Comparison of ENCODE assay signal across 8 mouse cellular contexts in the genomic region with DNA sequence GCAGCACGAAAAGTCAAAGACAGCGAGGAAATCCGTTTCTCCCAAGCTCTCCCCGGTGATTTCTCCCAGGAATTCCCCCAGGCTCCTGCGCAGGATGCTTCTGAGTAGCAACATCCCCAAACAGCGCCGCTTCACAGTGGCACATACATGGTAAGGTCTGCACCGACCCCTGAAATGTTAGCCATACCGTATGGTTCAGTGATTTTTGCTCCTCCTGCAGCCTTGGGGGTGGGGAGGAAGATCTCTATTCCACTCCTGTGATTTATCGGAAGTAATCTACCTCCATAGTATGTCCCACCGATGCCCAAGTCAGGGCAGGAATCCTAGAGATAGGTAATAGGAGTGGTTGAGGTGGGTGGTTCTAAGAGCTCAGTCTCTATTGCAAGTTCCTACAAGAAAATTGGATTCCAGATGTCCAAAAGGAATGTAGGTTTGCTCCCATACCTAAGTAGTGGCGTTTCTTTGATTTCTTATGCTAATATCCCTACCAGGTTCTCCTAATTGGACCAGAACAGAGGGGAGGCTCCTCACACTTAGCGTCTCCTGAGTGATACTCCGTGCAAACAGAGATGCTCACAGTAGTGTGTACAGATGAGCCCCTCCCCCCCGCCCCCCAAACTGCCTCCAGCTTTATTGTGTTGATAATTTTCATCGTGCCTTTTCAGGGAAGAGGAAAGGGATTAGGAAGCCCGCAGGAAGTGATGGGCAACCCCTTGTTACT.
A peak's percentile ranks its signal among the peaks of the same experiment; 100 is the strongest.
DNase-seq lines count a peak whose midpoint lies in the region; ATAC-seq and TF ChIP-seq lines count a peak whose summit lies in the region.

No protein-coding gene starts in this region.

- H3K4me3 ChIP-seq in heart, embryonic 14.5 days (ENCODE audit: control insufficient read depth in 1 of 2, insufficient read depth in 1 of 2, low read depth in 1 of 2, low read length in 2 of 2) = peak overlapping the region; percentile 61 to 80
- H3K4me3 ChIP-seq in ES-E14 (ENCODE audit: insufficient read depth in 1 of 2, low read depth in 1 of 2, low read length in 2 of 2, poor library complexity in 1 of 2, severe bottlenecking in 1 of 2) = peak overlapping the region; percentile 67 to 75
- peak overlapping the region; percentile 47 for H3K4me3 ChIP-seq in forebrain, embryonic 15.5 days
- peak overlapping the region; percentile 62 for H3K4me3 ChIP-seq in liver, postnatal 0 days (ENCODE audit: low read depth, low read length)

- DNase-seq in heart, postnatal 25 days (ENCODE audit: low spot score) = no peak
- peak; percentile 24 for DNase-seq in ES-E14 (ENCODE audit: low read depth, low spot score)
- DNase-seq in liver, postnatal 0 days = no peak
- DNase-seq in adrenal gland, adult (ENCODE audit: inconsistent age in 2 of 2, low spot score in 1 of 2) = no peak
- DNase-seq in layer of hippocampus, adult 8-10 months (ENCODE audit: low spot score in 2 of 2) = no peak
- no peak for DNase-seq in kidney, adult 18-20 months

- ATAC-seq in heart, embryonic 14.5 days (ENCODE audit: insufficient number of reproducible peaks, insufficient read depth, low FRiP score, low read depth) = no peak
- ATAC-seq in forebrain, embryonic 15.5 days (replicated peaks) = peak; percentile 74
- ATAC-seq in liver, postnatal 0 days = peak; percentile 22

- peak overlapping the region; percentile 97 for H3K4me2 ChIP-seq in heart, embryonic 14.5 days (ENCODE audit: low read length)
- H3K4me2 ChIP-seq in forebrain, embryonic 15.5 days (replicated peaks) = peak overlapping the region; percentile 83
- H3K4me2 ChIP-seq in liver, postnatal 0 days (ENCODE audit: low read depth, low read length) = peak overlapping the region; percentile 81

- H3K9me3 ChIP-seq in heart, embryonic 14.5 days (ENCODE audit: control insufficient read depth, low read length) = no peaks in the 10 kb centered on the region
- no peaks in the 10 kb centered on the region for H3K9me3 ChIP-seq in ES-E14 (ENCODE audit: control insufficient read depth, insufficient read depth, low read depth, low read length)
- H3K9me3 ChIP-seq in forebrain, embryonic 15.5 days = no peaks in the 10 kb centered on the region
- H3K9me3 ChIP-seq in liver, postnatal 0 days (ENCODE audit: low read length) = no peaks in the 10 kb centered on the region

- no peaks in the 10 kb centered on the region for H3K36me3 ChIP-seq in heart, embryonic 14.5 days (ENCODE audit: control insufficient read depth, insufficient read depth, low read length)
- no peaks in the 10 kb centered on the region for H3K36me3 ChIP-seq in ES-E14 (ENCODE audit: control insufficient read depth, insufficient read depth, low read length, poor library complexity, severe bottlenecking)
- H3K36me3 ChIP-seq in forebrain, embryonic 15.5 days = no peaks in the 10 kb centered on the region
- no peaks in the 10 kb centered on the region for H3K36me3 ChIP-seq in liver, postnatal 0 days (replicated peaks; ENCODE audit: insufficient read depth, low read length)

- intact Hi-C loops in heart, postnatal 25 days (cut with DNase I) = no loop called here

- no peak for TF ChIP-seq CTCF in liver, postnatal 0 days (IDR thresholded peaks at IDR 0.05; ENCODE audit: low read depth)

- WGBS in heart, embryonic 14.5 days = 3% methylated on average over 17 of the region's 17 CpGs
- 1% methylated on average over 17 of the region's 17 CpGs for WGBS in forebrain, embryonic 15.5 days
- 3% methylated on average over 17 of the region's 17 CpGs for WGBS in liver, postnatal 0 days (ENCODE audit: insufficient replicate concordance)

- TF ChIP-seq EP300 in liver, postnatal 0 days (IDR thresholded peaks at IDR 0.05; ENCODE audit: low read depth) = no peak

- in situ Hi-C loops in ES-E14 (cut with MboI; ENCODE audit: low sequenced_read_pairs in 2 of 2, unreplicated experiment in 2 of 2) = no loop called here

- H3K27ac ChIP-seq in heart, embryonic 14.5 days (replicated peaks in 1 of 2; ENCODE audit: control insufficient read depth in 1 of 2, insufficient read depth in 1 of 2, low read depth in 2 of 2, low read length in 2 of 2) = peak overlapping the region; percentile 68 to 84
- H3K27ac ChIP-seq in ES-E14 (ENCODE audit: insufficient read depth, low read depth, low read length, poor library complexity, severe bottlenecking) = peak overlapping the region; percentile 56
- 0 out of 2 replicates have a peak overlapping the region, but pooled peaks have one; percentile 42 for H3K27ac ChIP-seq in forebrain, embryonic 15.5 days (replicated peaks)
- peak overlapping the region; percentile 78 for H3K27ac ChIP-seq in liver, postnatal 0 days (ENCODE audit: low read depth)

- peaks cover 0 to 3% of the 10 kb centered on the region in 2 experiments; a peak in 1 of 4 replicates for H3K4me1 ChIP-seq in heart, embryonic 14.5 days (ENCODE audit: control insufficient read depth in 2 of 2, insufficient read depth in 2 of 2, low read length in 2 of 2)
- peaks cover 3 to 13% of the 10 kb centered on the region in 2 experiments for H3K4me1 ChIP-seq in ES-E14 (ENCODE audit: control insufficient read depth in 2 of 2, insufficient read depth in 2 of 2, low read length in 2 of 2, poor library complexity in 1 of 2)
- H3K4me1 ChIP-seq in forebrain, embryonic 15.5 days = peaks cover 19% of the 10 kb centered on the region
- 0 out of 2 replicates have a peak, but pooled peaks cover 5% of the 10 kb centered on the region for H3K4me1 ChIP-seq in liver, postnatal 0 days (ENCODE audit: insufficient read depth)

- no peaks in the 10 kb centered on the region for H3K27me3 ChIP-seq in heart, embryonic 14.5 days (ENCODE audit: control insufficient read depth, insufficient read depth, low read length)
- no peaks in the 10 kb centered on the region for H3K27me3 ChIP-seq in forebrain, embryonic 15.5 days
- no peaks in the 10 kb centered on the region for H3K27me3 ChIP-seq in liver, postnatal 0 days (ENCODE audit: insufficient read depth, low read length)

- peak overlapping the region; percentile 79 for H3K9ac ChIP-seq in heart, embryonic 14.5 days (ENCODE audit: low read length)
- H3K9ac ChIP-seq in ES-E14 (ENCODE audit: insufficient read depth, low read depth, low read length, poor library complexity, severe bottlenecking) = peak overlapping the region; percentile 75
- H3K9ac ChIP-seq in forebrain, embryonic 15.5 days (replicated peaks) = peak overlapping the region; percentile 47
- peak overlapping the region; percentile 67 for H3K9ac ChIP-seq in liver, postnatal 0 days (replicated peaks)

TF ChIP-seq in ES-E14, 5 proteins besides CTCF, POLR2A, EP300 and RAD21:
- TF ChIP-seq ZC3H11A (IDR thresholded peaks at IDR 0.05; ENCODE audit: borderline replicate concordance, low read depth, low read length) = no peak
- no peak for TF ChIP-seq MAFK (IDR thresholded peaks at IDR 0.05; ENCODE audit: insufficient read depth, low read depth, low read length)
- no peak for TF ChIP-seq ZNF384 (IDR thresholded peaks at IDR 0.05; ENCODE audit: low read depth, low read length)
- no peak for TF ChIP-seq HCFC1 (IDR thresholded peaks at IDR 0.05; ENCODE audit: borderline replicate concordance, insufficient read depth, low read length)
- TF ChIP-seq CHD2 (IDR thresholded peaks at IDR 0.05; ENCODE audit: low read depth, low read length) = no peak
TF ChIP-seq in ES-E14: peak in this region for 0.
